Mouse (Mus musculus) lung, postnatal 36 days (tissue): ENCODE results near the gene Srarp.

Source experiments
- DNase-seq: peaks from one replicate; pipeline ENCODE4 v3.0.0; 2022; ENCODE audit warnings: mixed read lengths

Srarp gene

DNA sequence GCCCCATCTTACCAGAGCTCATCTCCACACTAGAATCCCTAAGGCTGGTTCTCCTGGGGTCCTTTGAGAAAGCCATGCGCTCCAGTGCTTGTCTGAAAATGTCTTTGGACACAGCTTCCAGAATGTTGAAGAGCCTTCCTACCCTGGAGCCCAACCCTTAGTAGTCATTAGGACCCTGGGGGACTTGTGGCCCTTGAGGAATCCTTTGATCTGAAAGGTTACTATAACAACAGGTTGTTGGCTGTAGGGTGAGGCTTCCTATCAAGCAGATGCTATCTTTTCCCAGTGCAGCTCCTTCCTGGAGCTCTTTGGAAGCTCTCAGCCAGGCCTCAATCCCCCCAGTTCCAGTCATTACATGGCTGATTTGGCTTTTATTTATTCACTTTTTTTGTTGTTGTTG, at the start of gene Srarp:
Gene Srarp, minus strand, starts transcription at position 132 of the 400 bp plus-strand sequence.
- no peak for DNase-seq

GRCm38 (mm10) chr4:141484071-141484470, 48.2 kb upstream of the Srarp start:
- no peak for DNase-seq

GRCm38 (mm10) chr4:141479411-141479810, 43.5 kb upstream of the Srarp start:
- no peak for DNase-seq

DNA sequence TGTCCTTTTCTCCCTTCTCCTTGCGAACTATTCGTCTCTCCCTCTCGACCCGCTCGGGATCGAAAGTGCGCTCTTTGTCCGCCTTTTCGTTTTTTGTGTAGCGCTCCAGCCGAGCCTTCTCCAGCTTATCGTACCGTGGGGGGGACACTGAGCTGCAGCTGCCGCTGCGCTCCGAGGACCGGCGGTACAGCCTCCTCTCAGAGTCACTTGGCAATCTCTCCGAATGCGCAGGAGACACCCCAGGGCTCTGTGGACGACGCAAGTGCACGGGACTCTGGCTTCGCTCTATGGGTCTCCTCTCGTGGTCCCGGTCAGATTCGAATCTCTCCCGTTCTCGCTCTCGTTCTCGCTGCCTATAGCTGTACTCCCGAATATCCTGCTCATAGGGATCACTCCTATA, 42.9 kb upstream of the Srarp start:
- no peak for DNase-seq

- no peak for DNase-seq
Measured at GRCm38 (mm10) chr4:141478225-141478624, 42.3 kb upstream of the Srarp start.

DNA sequence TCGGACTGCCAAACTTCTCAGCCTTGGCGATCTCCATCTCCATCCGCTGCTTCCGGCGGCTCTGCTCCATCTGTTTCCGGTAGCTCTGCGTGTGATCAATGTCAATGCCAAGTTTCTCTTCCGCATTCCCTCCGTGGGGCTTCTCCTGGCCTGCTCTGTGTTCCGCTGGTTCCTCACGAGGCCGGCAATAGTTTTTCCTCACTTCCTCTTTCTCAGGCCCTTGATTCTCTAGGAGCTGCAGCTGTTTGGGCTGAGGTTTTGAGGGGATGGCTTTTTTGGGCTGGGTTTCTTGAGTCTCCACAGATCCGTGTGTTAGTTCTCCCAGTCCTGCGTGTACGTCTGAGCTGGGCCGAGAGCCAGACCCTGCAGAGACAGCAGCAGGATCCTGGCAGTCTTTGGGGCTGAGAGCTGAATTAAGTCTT, 41.8 kb upstream of the Srarp start:
- peak; percentile 79 for DNase-seq

DNA sequence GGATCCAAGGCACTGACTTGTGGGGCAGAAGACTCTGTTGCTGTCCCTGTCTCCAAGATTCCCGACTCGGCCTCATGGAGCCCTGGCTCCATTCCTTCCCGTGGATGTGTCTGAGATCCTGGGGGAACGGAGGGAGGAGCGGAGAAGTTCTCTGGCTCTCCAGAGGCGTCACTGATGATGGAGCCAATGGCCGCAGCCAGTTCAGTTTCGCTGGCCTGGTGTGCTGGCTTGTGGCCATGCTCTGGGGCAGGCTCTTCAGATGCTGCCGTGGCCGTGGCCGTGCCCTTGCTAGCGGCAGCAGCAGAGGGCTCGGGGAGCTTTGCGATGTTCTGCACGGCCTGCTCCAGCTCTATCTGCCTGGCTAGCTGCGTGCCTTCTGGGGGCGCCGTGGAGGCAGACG, 38.5 kb upstream of the Srarp start:
- DNase-seq: no peak

DNA sequence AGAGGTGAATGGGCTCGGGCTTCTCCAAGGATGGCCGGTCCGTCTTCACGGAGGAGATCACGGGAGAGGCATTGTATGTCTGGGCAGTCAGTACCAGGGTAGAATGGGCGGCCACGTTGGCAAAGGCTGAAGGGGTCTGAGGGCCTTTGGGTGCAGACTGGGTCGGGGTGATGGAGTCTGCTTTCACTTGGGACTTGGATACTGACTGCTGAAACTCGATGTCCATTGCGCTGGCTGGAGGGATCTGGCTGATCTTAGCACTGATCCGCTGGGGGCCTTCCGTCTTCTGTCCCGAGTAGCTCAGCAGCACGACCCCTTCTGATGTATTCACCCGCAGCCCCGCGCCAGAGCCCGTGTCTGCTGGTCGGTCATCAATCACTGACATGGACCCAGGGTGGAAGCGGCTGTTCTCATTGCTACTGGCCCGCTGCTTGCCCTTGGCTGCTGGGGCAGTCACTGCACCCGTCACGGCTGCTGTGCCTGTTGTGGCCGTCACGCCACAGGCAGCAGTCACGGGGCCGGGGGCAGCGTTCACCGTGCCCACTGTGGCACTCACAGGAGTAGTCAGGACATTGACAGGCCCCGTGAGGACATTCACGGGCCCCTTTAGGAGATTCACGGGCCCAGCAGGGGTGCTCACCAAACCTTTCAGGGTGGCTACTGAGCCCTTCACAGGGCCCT, 36.9 kb upstream of the Srarp start:
- DNase-seq: no peak

- DNase-seq: no peak
Measured at GRCm38 (mm10) chr4:141471491-141471890, 35.6 kb upstream of the Srarp start.

- DNase-seq: no peak
Measured at GRCm38 (mm10) chr4:141469343-141469742, 33.4 kb upstream of the Srarp start.

DNA sequence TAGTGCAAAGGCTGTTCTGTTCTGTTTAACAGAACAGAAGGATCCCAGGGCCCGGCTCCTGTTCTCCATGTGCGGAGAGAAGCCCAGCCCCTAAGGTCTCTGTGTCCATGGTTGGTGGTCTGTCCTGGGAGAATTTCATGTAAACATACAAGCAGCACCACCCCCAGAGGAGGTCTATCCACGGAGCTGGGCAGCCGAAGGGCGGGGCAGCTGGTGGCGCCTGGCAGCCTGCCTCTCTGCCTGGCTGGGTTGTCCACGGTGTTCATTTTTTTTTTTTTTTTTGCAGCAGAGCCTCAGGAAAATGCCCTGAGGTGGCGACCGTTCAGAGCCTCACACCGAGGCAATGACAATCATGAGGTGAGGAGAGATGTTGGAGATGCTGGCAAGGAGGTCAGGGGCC, 32.7 kb upstream of the Srarp start:
- no peak for DNase-seq

GRCm38 (mm10) chr4:141467581-141467927, 31.6 kb upstream of the Srarp start:
- no peak for DNase-seq

GRCm38 (mm10) chr4:141466844-141467580, 31.1 kb upstream of the Srarp start:
- DNase-seq: no peak

- DNase-seq: no peak
Measured at GRCm38 (mm10) chr4:141466289-141466795, 30.4 kb upstream of the Srarp start.

GRCm38 (mm10) chr4:141465512-141466288, 29.8 kb upstream of the Srarp start:
- no peak for DNase-seq

DNA sequence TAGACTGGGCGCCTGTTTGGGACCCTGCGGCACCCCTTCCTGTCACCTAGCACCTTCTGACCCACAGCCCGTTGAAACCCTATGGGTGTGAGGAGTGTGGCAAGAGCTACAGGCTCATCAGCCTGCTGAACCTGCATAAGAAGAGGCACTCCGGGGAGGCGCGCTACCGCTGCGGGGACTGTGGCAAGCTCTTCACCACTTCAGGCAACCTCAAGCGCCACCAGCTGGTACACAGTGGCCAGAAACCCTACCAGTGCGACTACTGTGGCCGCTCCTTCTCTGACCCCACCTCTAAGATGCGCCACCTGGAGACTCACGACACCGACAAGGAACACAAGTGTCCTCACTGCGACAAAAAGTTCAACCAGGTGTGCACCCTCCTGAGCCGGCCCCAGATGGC, 28.8 kb upstream of the Srarp start:
- DNase-seq: no peak

DNA sequence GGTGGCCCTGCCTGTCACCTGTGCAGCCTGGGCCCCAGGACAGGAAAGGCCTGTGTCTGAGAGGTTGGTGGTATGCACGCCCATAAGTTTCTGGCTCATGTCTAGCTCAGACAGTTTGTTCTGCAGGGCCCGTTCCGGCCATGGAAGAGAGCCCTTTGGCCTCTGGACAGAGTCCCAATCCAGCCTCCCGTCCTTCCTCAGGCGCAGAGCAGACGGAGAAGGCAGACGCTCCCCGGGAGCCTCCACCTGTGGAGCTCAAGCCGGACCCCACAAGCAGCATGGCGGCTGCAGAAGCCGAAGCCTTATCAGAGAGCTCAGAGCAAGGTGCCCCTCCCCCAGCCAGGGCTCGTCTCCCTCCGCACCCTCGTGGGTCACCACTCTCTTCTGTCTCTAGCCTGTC, 27.6 kb upstream of the Srarp start:
- DNase-seq: no peak

DNA sequence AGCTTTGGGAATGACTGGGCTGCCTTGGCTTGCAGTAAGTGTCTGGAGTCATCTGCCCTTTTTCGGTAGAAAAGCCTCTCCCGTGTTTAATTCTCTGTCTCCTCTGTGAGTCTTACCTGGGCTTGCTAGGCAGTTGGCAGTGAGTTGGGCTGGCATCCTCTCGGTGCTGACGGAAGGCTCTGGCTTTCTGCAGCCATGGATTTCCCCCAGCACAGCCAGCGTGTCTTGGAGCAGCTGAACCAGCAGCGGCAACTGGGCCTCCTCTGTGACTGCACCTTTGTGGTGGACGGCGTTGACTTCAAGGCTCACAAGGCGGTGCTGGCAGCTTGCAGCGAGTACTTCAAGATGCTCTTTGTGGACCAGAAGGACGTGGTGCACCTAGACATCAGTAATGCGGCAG, 25.7 kb upstream of the Srarp start:
- DNase-seq: no peak

DNA sequence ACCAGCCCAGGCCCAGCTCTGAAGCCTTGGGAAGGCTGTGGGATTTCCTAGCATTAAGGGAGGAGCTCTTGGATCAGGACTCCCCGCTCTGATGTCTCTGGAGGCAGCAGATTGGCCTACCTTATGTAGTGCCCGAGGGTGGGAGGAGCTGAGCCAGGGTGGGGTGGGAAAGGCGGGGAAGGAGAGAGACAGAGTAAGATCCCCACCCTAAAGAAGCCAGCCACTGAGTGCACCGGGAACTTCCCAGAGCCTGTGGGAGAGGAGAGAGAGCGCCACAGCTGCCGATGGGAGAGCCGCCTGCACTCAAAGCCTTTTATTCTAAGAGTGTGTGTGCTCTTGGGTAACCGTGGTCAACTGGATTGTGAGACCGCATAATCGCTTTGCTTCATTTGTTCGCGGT, 25.2 kb upstream of the Srarp start:
- no peak for DNase-seq

- DNase-seq: no peak
Measured at GRCm38 (mm10) chr4:141460481-141460880, 24.6 kb upstream of the Srarp start.

GRCm38 (mm10) chr4:141459766-141460165, 23.9 kb upstream of the Srarp start:
- no peak for DNase-seq

- no peak for DNase-seq
Measured at GRCm38 (mm10) chr4:141458888-141459287, 23.0 kb upstream of the Srarp start.

- DNase-seq: no peak
Measured at GRCm38 (mm10) chr4:141458236-141458635, 22.3 kb upstream of the Srarp start.
